Mouse (Mus musculus) C2C12 (cell line): ENCODE data around the gene Bri3. TPM values are rescaled to one million over a fixed set of nuclear protein-coding genes. Genes with fewer than 3 reads are reported as not detected.
A peak's percentile ranks its signal among the peaks of the same experiment; 100 is the strongest.

Experiments
- H3K27me3 ChIP-seq: one replicate; pipeline ENCODE4 v1.6.1; 2011; ENCODE audit not compliant: control insufficient read depth, insufficient read depth, insufficient read length
- H3K36me3 ChIP-seq: one replicate; pipeline ENCODE4 v1.6.1; 2011; ENCODE audit not compliant: control insufficient read depth, insufficient read depth
- H3K4me3 ChIP-seq: one replicate; pipeline ENCODE4 v1.5.1; 2011; ENCODE audit warnings: mild to moderate bottlenecking, control low read depth; ENCODE audit not compliant: poor library complexity, insufficient read depth, severe bottlenecking
- H3K79me2 ChIP-seq: one replicate; pipeline ENCODE4 v1.6.1; 2011; ENCODE audit not compliant: control insufficient read depth, insufficient read depth
- H3K79me3 ChIP-seq: one replicate; pipeline ENCODE4 v1.6.1; 2011; ENCODE audit warnings: low read depth, control low read depth
- H3ac ChIP-seq: one replicate; pipeline ENCODE3; 2011; ENCODE audit warnings: low read depth; ENCODE audit not compliant: control insufficient read depth, insufficient read length
- CEBPB ChIP-seq: IDR thresholded peaks from one replicate; pipeline ENCODE4 v1.6.1; 2011; ENCODE audit warnings: low read depth, mild to moderate bottlenecking, control low read depth, moderate library complexity
- CTCF ChIP-seq: IDR thresholded peaks from one replicate; pipeline ENCODE4 v1.5.1; 2011; ENCODE audit not compliant: control insufficient read depth, insufficient read depth, insufficient read length
- FOSL1 ChIP-seq: IDR thresholded peaks from one replicate; pipeline ENCODE4 v1.8.0; 2011; ENCODE audit warnings: mild to moderate bottlenecking, low read length; ENCODE audit not compliant: poor library complexity, insufficient read depth, severe bottlenecking
- MAX ChIP-seq: IDR thresholded peaks from one replicate; pipeline ENCODE4 v1.6.1; 2011; ENCODE audit warnings: mild to moderate bottlenecking, control low read depth
- MYOD1 ChIP-seq: IDR thresholded peaks from one replicate; pipeline ENCODE4 v1.6.1; 2011; ENCODE audit warnings: low read depth; ENCODE audit not compliant: control insufficient read depth, insufficient read length
- MYOG ChIP-seq: IDR thresholded peaks from one replicate; pipeline ENCODE4 v1.6.1; 2011; ENCODE audit not compliant: control insufficient read depth, insufficient read length; ENCODE audit errors: extremely low read depth
- USF1 ChIP-seq: IDR thresholded peaks from one replicate; pipeline ENCODE4 v1.6.1; 2011; ENCODE audit warnings: low read depth, mild to moderate bottlenecking, control low read depth, moderate library complexity
- polyA plus RNA-seq: library from polyadenylated mRNA; unstranded; fragments of >200 nt; fragmentation: generic; extraction: Trizol; gene quantifications from one replicate; pipeline ENCODE4 v1.2.1, GENCODE M21; 2012; ENCODE audit warnings: missing spikeins

The Bri3 gene
- polyA plus RNA-seq, 1 experiment = 121 TPM

- Histone ChIP-seq H3K79me2 (peaks cover 89% of the 10 kb centered on the region), H3K4me3 (no peak overlapping the region), H3K79me3 (peaks cover 60% of the 10 kb centered on the region), H3K36me3 (peaks cover 20% of the 10 kb centered on the region), H3ac (no peak overlapping the region), H3K27me3 (no peaks in the 10 kb centered on the region)
- TF ChIP-seq MYOD1 (no peak), CEBPB (no peak), FOSL1 (no peak), MYOG (no peak), USF1 (no peak), CTCF (no peak), MAX (no peak)
Measured at GRCm38 (mm10) chr5:144260464-144260863, 16.2 kb downstream of the Bri3 start.

GRCm38 (mm10) chr5:144261309-144261708 lies 17.1 kb downstream of the Bri3 start:
- H3K27me3 ChIP-seq = no peaks in the 10 kb centered on the region
- no peak overlapping the region for H3K4me3 ChIP-seq
- peaks cover 24% of the 10 kb centered on the region for H3K36me3 ChIP-seq
- H3ac ChIP-seq = no peak overlapping the region
- H3K79me2 ChIP-seq = peaks cover 81% of the 10 kb centered on the region
- peaks cover 55% of the 10 kb centered on the region for H3K79me3 ChIP-seq
- TF ChIP-seq MAX = no peak
- TF ChIP-seq MYOD1 = no peak
- no peak for TF ChIP-seq FOSL1
- TF ChIP-seq USF1 = no peak
- no peak for TF ChIP-seq MYOG
- TF ChIP-seq CEBPB = no peak
- TF ChIP-seq CTCF = no peak

- Histone ChIP-seq H3K79me3 (peaks cover 49% of the 10 kb centered on the region), H3K36me3 (peaks cover 29% of the 10 kb centered on the region), H3K79me2 (peaks cover 76% of the 10 kb centered on the region), H3K27me3 (no peaks in the 10 kb centered on the region), H3ac (no peak overlapping the region), H3K4me3 (no peak overlapping the region)
- TF ChIP-seq CEBPB (no peak), MAX (no peak), CTCF (no peak), FOSL1 (no peak), USF1 (no peak), MYOD1 (no peak), MYOG (no peak)
Measured at GRCm38 (mm10) chr5:144261829-144262228, 17.6 kb downstream of the Bri3 start.

- peaks cover 63% of the 10 kb centered on the region for H3K79me2 ChIP-seq
- no peak for TF ChIP-seq CTCF
- no peak for TF ChIP-seq MYOG
- TF ChIP-seq USF1 = no peak
- TF ChIP-seq FOSL1 = no peak
- TF ChIP-seq MYOD1 = no peak
- no peak for TF ChIP-seq CEBPB
- H3K27me3 ChIP-seq = no peaks in the 10 kb centered on the region
- no peak overlapping the region for H3ac ChIP-seq
- H3K79me3 ChIP-seq = peaks cover 38% of the 10 kb centered on the region
- no peak overlapping the region for H3K4me3 ChIP-seq
- H3K36me3 ChIP-seq = peaks cover 39% of the 10 kb centered on the region
Measured at GRCm38 (mm10) chr5:144263082-144263481, 18.8 kb downstream of the Bri3 start.

GRCm38 (mm10) chr5:144263496-144263895 lies 19.3 kb downstream of the Bri3 start:
- Histone ChIP-seq H3K79me3 (peaks cover 34% of the 10 kb centered on the region), H3K36me3 (peaks cover 37% of the 10 kb centered on the region), H3K27me3 (no peaks in the 10 kb centered on the region), H3K79me2 (peaks cover 59% of the 10 kb centered on the region), H3K4me3 (no peak overlapping the region), H3ac (no peak overlapping the region)
- TF ChIP-seq FOSL1 = no peak
- no peak for TF ChIP-seq MYOG
- no peak for TF ChIP-seq MAX
- TF ChIP-seq MYOD1 = no peak
- TF ChIP-seq USF1 = no peak
- no peak for TF ChIP-seq CEBPB

- Histone ChIP-seq H3K27me3 (no peaks in the 10 kb centered on the region), H3K79me3 (peaks cover 3% of the 10 kb centered on the region), H3ac (no peak overlapping the region), H3K4me3 (no peak overlapping the region), H3K36me3 (peaks cover 30% of the 10 kb centered on the region), H3K79me2 (peaks cover 20% of the 10 kb centered on the region)
- TF ChIP-seq USF1 (no peak), FOSL1 (no peak), MAX (peak; percentile 83), MYOG (no peak), CTCF (no peak)
Measured at GRCm38 (mm10) chr5:144267535-144268241, 23.5 kb downstream of the Bri3 start.
